Mouse (Mus musculus) Patski (cell line): ENCODE results near the gene Fastkd2. TPM values are rescaled to one million over a fixed set of nuclear protein-coding genes. Genes with fewer than 3 reads are reported as not detected.

Experiments
- ATAC-seq: fragments of 100-300 bp; one replicate; pipeline ENCODE4 v1.8.0; 2021
- CTCF ChIA-PET: fragments of 350-600 bp; sonication (Branson Sonifier 250); formaldehyde crosslinking; loops from one replicate; lab custom pipeline; 2022; ENCODE audit warnings: inconsistent platforms; lab: Charles Lee
- POLR2A ChIA-PET: fragments of 350-600 bp; sonication (Branson Sonifier 250); formaldehyde crosslinking; loops from one replicate; lab custom pipeline; 2022; ENCODE audit warnings: antibody characterized with exemption, inconsistent platforms; lab: Charles Lee
- DNase-seq: peaks from one replicate; pipeline ENCODE4 v3.0.0-alpha.2; 2011; ENCODE audit warnings: low read depth, low spot score
- H3K27me3 ChIP-seq: fragments of 371-371 bp; one replicate; pipeline ENCODE4 v1.5.1; 2021
- CTCF ChIP-seq: fragments of 100-300 bp; IDR thresholded peaks from one replicate; pipeline ENCODE4 v1.5.1; 2021
- in situ Hi-C: fragments of 300-500 bp; cut with MboI; formaldehyde crosslinking; loops from 3 replicates; pipeline ENCODE4 v1.11.1; 2018; ENCODE audit warnings: low pct_unique_long_range_greater_than_20kb, mixed read lengths
- polyA plus RNA-seq: library from polyadenylated mRNA; unstranded; gene quantifications from one replicate; pipeline ENCODE4 v1.2.3, GENCODE M21; 2021

The Fastkd2 gene
- 28.5 TPM for polyA plus RNA-seq

GRCm38 (mm10) chr1:63730240-63730771 lies at the start of gene Fastkd2, which contains the start of gene Mdh1b:
Gene Fastkd2 (plus strand): TSS chr1:63730614.
Gene Mdh1b (minus strand): TSS chr1:63730318.
- ChIA-PET POLR2A (no interaction called here), CTCF (no interaction called here)
- ATAC-seq (peak; percentile 68), DNase-seq (peak; percentile 68)
- peaks cover 24% of the 10 kb centered on the region for H3K27me3 ChIP-seq
- no peak for TF ChIP-seq CTCF
- in situ Hi-C loops, result no loop called here

DNA sequence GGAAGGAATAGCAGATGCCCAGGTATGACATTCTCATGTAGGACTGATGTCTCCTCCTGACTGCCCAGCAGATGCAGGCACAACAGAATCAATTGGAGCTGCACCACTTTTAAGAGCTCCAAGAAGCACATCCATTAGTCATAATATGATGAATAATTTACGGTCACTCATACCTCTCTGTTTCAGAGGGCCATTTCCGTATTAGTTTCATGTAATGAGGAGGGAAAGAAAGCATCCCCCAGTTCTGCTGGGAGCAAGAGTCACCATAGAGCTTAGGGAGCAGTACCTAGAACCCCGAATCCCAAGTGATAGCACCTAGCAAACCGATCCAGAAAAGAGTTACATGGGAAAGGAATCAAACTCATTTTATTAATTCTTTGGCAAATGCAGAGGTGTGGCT lies 43.6 kb upstream of the Fastkd2 start, which contains the start of gene Dytn:
Gene Dytn, minus strand, starts transcription at position 101 of the 400 bp plus-strand sequence.
- POLR2A ChIA-PET, result no interaction called here

DNA sequence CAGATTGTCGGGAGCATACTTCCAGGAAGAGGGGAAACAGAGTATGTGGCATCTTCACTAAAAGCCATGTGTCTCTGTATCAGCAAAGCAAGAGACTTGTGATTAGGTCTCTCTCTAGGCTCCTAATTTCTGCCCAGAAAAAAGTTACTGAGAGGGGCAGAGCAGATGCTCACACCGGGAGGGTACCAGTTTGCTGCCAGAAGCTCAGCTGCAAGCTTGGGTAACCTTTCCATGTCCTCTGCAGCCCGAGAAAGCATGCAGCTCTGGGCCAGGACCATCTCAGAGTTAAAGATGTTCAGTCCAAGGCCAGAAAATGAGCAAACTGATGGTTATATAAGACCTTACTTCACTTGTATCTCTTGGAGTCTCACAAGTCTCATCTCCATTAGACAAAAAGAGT lies 33.6 kb upstream of the Fastkd2 start:
- in situ Hi-C loops, result no loop called here
- H3K27me3 ChIP-seq, result peaks cover 33% of the 10 kb centered on the region
- DNase-seq, result no peak
- CTCF ChIA-PET, result no interaction called here
- no peak for ATAC-seq
- no peak for TF ChIP-seq CTCF
- POLR2A ChIA-PET, result no interaction called here

More for the DNA sequence above, 43.6 kb upstream of the Fastkd2 start, which contains the start of gene Dytn:
- TF ChIP-seq CTCF, result no peak
- no peak for ATAC-seq
- no peak for DNase-seq
- in situ Hi-C loops, result no loop called here
- CTCF ChIA-PET, result no interaction called here
- peaks cover 42% of the 10 kb centered on the region for H3K27me3 ChIP-seq

DNA sequence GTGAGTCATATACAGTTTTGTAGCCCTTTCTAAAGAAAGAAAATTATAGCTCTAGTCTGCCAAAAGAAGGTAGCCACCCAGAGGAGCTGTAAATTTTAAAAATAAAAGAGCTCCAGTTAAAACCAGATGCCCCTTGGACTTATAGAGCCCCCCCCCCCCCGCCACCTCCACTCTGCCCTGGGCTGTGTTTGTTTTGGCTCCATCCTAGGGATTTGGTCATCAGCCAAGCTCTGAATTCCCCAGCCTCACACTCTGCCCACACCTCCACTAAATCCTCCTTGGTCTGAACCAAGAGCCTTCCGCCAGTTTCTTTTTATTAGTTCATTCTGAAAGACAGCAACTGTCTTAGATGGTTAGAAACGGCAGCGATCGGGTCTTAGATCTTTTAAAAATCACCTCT lies 24.7 kb upstream of the Fastkd2 start:
- ChIA-PET CTCF (no interaction called here), POLR2A (no interaction called here)
- ATAC-seq (no peak), DNase-seq (peak; percentile 38)
- in situ Hi-C loops, result no loop called here
- peaks cover 12% of the 10 kb centered on the region for H3K27me3 ChIP-seq
- TF ChIP-seq CTCF, result no peak

DNA sequence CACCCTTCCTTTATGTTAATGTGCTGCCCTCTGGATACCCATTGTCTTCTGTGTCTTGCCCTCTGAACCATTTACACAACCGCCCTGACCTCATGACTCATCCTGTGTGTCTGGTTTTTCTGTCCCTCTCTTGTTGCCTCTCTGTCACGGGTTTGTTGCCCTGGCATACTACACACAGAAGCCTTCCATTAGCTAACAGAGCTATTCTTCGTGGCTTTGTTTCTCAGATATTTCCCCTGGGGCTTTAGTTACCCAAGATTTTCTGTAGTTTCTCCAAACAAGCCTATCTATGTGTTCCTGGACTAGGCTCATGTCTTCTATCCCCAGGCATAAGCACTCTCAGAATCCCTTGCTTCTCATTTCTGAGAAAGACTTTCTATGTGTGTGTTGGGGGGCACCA lies 21.5 kb upstream of the Fastkd2 start:
- no peak for TF ChIP-seq CTCF
- in situ Hi-C loops, result no loop called here
- POLR2A ChIA-PET, result no interaction called here
- CTCF ChIA-PET, result no interaction called here
- peaks cover 9% of the 10 kb centered on the region for H3K27me3 ChIP-seq
- ATAC-seq (no peak), DNase-seq (no peak)

DNA sequence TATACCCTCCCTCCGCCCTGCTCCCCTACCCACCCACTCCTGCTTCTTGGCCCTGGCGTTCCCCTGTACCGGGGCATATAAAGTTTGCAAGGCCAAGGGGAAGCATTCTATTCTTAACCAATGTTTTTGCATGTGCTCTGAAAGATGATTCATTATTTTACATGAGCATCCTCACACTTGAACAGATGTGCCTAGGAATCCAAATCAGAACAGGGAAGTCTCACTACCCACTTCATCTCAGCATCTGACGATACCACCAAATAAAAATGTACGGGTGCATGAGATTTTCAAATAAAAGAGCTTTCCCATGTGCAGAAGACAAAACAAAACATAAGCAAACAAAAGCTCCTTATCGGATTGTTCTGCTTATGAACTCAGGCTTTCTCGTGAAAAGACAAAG lies 10.3 kb upstream of the Fastkd2 start:
- DNase-seq (no peak), ATAC-seq (no peak)
- in situ Hi-C loops, result no loop called here
- CTCF ChIA-PET, result no interaction called here
- no peak for TF ChIP-seq CTCF
- H3K27me3 ChIP-seq, result peaks cover 80% of the 10 kb centered on the region
- POLR2A ChIA-PET, result no interaction called here

GRCm38 (mm10) chr1:63729796-63730195 lies 618 bp upstream of the Fastkd2 start:
- no peak for TF ChIP-seq CTCF

GRCm38 (mm10) chr1:63756005-63756404 lies 25.6 kb downstream of the Fastkd2 start:
- CTCF ChIA-PET, result interaction anchor here (1.0 kb wide), 1 partner anchor 196 kb away, joined by 3 read pairs; no protein-coding TSS in a partner anchor
- in situ Hi-C loops, result no loop called here
- DNase-seq, result peak; percentile 39
- TF ChIP-seq CTCF, result no peak
- H3K27me3 ChIP-seq, result no peaks in the 10 kb centered on the region
- POLR2A ChIA-PET, result interaction anchor here (0.9 kb wide), 1 partner anchor 9 kb away, joined by 4 read pairs; no protein-coding TSS in a partner anchor
- peak; percentile 47 for ATAC-seq

More at GRCm38 (mm10) chr1:63729796-63730195, 618 bp upstream of the Fastkd2 start:
- peaks cover 24% of the 10 kb centered on the region for H3K27me3 ChIP-seq
- DNase-seq, result no peak
- CTCF ChIA-PET, result no interaction called here
- POLR2A ChIA-PET, result no interaction called here
- in situ Hi-C loops, result no loop called here
- no peak for ATAC-seq

DNA sequence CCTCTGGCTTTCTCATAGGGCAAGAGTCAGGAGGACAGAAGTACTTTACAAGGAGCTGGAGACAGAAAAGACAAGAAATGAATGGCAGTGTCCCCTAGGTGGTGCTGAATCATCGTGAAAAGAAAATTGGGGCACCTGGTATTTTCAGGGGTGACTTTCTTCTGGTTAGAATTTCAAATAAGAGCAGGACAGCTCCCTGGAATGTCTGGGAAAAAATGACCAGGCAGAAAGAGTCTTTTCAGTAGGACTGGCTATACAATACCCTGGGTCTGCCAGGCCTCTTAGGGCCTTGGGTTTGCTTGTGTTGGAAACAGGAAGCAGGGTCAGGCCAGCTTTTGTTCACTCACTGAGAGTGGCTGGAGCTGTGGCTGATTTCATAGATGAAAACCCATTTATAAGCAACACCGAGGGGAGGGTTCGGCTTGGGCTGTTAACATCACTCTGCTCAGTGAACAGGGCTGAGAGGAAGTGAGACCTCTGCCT lies 32.8 kb downstream of the Fastkd2 start:
- no peak for ATAC-seq

DNA sequence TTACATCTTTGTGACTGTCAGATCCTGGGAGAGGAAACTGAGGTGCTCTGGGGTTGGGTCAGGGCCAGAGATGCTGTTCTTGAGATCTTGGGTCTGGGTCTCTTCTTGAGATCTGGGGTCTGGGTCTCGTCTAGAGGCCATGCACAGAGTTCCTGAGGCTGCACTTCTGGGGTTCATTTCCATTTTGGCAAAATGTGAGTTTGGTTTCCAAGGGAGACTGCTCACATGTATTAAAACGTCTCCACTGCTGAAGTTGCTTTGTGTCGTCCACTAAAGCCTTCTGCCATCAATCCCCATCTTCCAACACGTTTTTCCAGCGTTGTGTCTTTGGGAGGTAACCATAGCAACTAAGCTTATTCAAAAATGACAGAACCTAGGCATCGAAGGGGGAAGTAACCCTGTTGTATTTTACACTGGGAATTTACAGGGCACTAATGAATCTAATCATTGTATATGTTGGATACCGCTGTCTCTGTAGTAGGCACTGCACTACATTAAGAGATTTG lies 33.5 kb downstream of the Fastkd2 start:
- no peak for TF ChIP-seq CTCF
- H3K27me3 ChIP-seq, result no peaks in the 10 kb centered on the region
- POLR2A ChIA-PET, result no interaction called here
- no peak for ATAC-seq
- no peak for DNase-seq
- in situ Hi-C loops, result loop anchor here (5.0 kb wide), 3 partner anchors 97 to 683 kb away; no protein-coding TSS in a partner anchor
- CTCF ChIA-PET, result interaction anchor here (1.4 to 1.5 kb wide), 2 partner anchors 682 to 684 kb away, joined by 5 to 8 read pairs; no protein-coding TSS in a partner anchor

More for the DNA sequence above, 32.8 kb downstream of the Fastkd2 start:
- POLR2A ChIA-PET, result no interaction called here
- in situ Hi-C loops, result loop anchor here (5.0 kb wide), 3 partner anchors 96 to 684 kb away; no protein-coding TSS in a partner anchor
- CTCF ChIA-PET, result interaction anchor here (0.7 to 1.7 kb wide), 7 partner anchors 8 to 685 kb away, joined by 3 to 8 read pairs (median 4); no protein-coding TSS in a partner anchor
- no peaks in the 10 kb centered on the region for H3K27me3 ChIP-seq
- TF ChIP-seq CTCF, result peak; percentile 71
- no peak for DNase-seq

DNA sequence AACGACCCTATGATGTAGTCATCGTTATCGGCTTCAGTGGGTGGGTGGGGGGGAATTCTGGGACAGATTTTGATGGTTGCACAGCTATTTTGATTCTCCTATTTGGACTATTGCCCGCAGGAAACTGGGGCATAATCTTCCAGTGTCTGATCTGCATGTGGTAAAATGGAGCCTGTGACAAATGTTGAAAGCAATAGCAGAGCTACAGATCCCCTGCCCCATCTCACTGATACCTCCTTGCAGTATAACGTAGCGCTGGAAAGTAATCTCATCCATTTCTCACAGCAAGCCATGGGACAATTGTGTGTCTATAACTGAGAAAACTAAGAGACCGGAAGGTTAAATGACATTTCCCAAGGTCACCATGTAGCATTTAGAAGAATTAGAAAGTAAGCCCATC lies 34.0 kb downstream of the Fastkd2 start:
- no peak for DNase-seq
- POLR2A ChIA-PET, result no interaction called here
- H3K27me3 ChIP-seq, result no peaks in the 10 kb centered on the region
- in situ Hi-C loops, result loop anchor here (5.0 kb wide), 3 partner anchors 97 to 683 kb away; no protein-coding TSS in a partner anchor
- ATAC-seq, result no peak
- no peak for TF ChIP-seq CTCF
- CTCF ChIA-PET, result no interaction called here
